Mouse (Mus musculus) lung, postnatal 0 days (tissue): ENCODE measurements at regions not wholly inside any gene's neighbourhood (a gene's known extent, or its start where the extent isn't known, plus 50 kb on each side); places are given as distances from the start of the nearest gene placed in this dataset.

ENCODE experiments used
- ATAC-seq: fragments of 200-750 bp; cut with Nextera tagmentation; 2 replicates; pipeline ENCODE4 v1.8.0; 2017; ENCODE audit warnings: moderate library complexity
- DNase-seq: peaks from one replicate; pipeline ENCODE4 v3.0.0-alpha.2; 2016; ENCODE audit warnings: low spot score
- H3K27ac ChIP-seq: fragments of 300-500 bp; sonication (generic); 2 replicates; pipeline ENCODE4 v1.5.1; 2014; ENCODE audit warnings: antibody characterized with exemption, mild to moderate bottlenecking, low read length, mixed read lengths
- H3K27me3 ChIP-seq: fragments of 300-500 bp; sonication (generic); replicated peaks from 2 replicates; pipeline ENCODE4 v1.6.1; 2014; ENCODE audit warnings: low read length, mixed read lengths; ENCODE audit not compliant: insufficient read depth
- H3K36me3 ChIP-seq: fragments of 300-500 bp; sonication (generic); 2 replicates; pipeline ENCODE4 v1.6.1; 2014; ENCODE audit warnings: low read length, mixed read lengths; ENCODE audit not compliant: insufficient read depth
- H3K4me1 ChIP-seq: fragments of 300-500 bp; sonication (generic); 2 replicates; pipeline ENCODE4 v1.6.1; 2014; ENCODE audit warnings: antibody characterized with exemption, low read depth, low read length, mixed read lengths; ENCODE audit not compliant: insufficient read depth
- H3K4me2 ChIP-seq: fragments of 300-500 bp; sonication (generic); replicated peaks from 2 replicates; pipeline ENCODE4 v1.6.1; 2014; ENCODE audit warnings: low read depth, mild to moderate bottlenecking, low read length, moderate library complexity, mixed read lengths
- H3K4me3 ChIP-seq: fragments of 300-500 bp; sonication (generic); 2 replicates; pipeline ENCODE4 v1.5.1; 2014; ENCODE audit warnings: low read depth, low read length
- H3K9ac ChIP-seq: fragments of 300-500 bp; sonication (generic); replicated peaks from 2 replicates; pipeline ENCODE4 v1.6.1; 2014; ENCODE audit warnings: low read depth, mild to moderate bottlenecking
- H3K9me3 ChIP-seq: fragments of 300-500 bp; sonication (generic); 2 replicates; pipeline ENCODE4 v1.6.1; 2016; ENCODE audit warnings: low read length, mixed read lengths
- CTCF ChIP-seq: IDR thresholded peaks from 2 replicates; pipeline ENCODE4 v1.5.1; 2016; ENCODE audit warnings: antibody characterized with exemption, mild to moderate bottlenecking
- EP300 ChIP-seq: IDR thresholded peaks from 2 replicates; pipeline ENCODE4 v1.6.1; 2016; ENCODE audit warnings: antibody characterized with exemption, mild to moderate bottlenecking, control low read depth
- WGBS: fragments of 180-500 bp; shearing (Covaris S2); extraction: QIAGEN DNeasy Blood & Tissue Kit; methylation state at CpG from one replicate; pipeline ENCODE4 v1.1.7; 2014; 5-methylcytosine and 5-hydroxymethylcytosine counted together

DNA sequence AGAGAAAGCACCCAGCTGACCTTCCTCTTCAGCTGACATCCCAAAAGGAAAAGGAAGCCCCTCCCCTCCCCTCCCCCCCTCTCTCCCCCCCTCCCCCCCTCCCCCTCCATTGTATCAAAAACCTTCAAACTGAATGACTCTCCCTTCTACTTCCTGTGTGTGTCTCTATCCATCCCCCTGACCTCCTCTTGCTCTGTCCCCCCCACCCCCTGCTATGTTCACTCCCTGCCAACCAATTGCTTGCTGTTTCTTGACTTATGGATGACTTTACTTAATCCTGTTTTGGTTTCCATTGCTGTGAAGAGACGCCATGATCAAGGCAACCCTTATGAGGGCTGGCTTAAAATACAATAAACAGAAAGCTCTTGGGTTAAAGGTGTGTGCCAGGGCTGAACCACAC is 64.7 kb upstream of the Itga6 start:
- Histone ChIP-seq H3K9me3 (no peaks in the 10 kb centered on the region), H3K9ac (no peak overlapping the region), H3K4me1 (no peaks in the 10 kb centered on the region), H3K4me2 (no peak overlapping the region), H3K27ac (no peak overlapping the region), H3K27me3 (no peaks in the 10 kb centered on the region), H3K36me3 (no peaks in the 10 kb centered on the region), H3K4me3 (no peak overlapping the region)
- DNase-seq (no peak), ATAC-seq (no peak)
- TF ChIP-seq EP300: no peak
- 46% methylated on average over 1 of the region's 1 CpGs for WGBS

DNA sequence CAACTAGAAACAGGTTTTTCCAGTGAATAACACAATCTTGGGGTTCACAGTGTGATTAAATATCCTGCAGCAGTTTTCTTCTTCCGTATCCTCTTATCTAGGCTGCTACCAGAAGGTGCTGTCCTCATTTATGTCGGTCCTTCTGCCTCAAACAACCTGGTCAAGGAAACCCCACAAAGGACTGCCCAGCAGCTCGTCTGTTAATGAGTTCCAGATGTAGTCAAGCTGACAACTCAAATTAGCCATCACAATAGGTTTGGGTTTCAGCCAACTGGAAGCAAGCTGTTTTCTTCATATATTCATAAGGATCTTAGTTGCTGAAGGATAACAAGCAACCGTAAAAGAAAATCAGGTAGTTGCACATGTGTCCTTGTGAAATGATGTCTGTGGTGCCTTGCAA is 64.3 kb upstream of the Itga6 start:
- 60% methylated on average over 4 of the region's 4 CpGs for WGBS
- no peak for DNase-seq
- TF ChIP-seq CTCF: no peak
- TF ChIP-seq EP300: no peak

DNA sequence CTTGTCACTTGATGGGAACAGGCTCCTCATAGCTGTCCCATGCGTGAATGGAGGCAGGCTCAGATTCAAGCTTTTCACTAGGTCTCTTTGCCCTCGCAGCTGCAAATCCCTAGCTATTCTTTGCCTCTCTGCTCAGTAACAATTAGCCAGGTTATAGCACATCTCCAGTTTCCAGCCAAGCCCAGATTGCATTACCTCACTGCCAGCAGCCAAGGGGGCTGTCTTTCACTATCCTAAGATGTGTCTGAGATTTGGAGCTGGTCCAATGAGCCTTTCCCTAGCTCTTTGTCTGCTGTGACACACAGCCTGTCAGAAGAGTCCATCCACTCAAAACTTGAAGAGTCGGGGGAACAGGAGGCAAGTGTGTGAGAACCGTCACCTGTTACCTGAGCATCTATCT is 62.0 kb upstream of the Itga6 start:
- TF ChIP-seq CTCF (no peak), EP300 (no peak)
- Histone ChIP-seq H3K4me3 (no peak overlapping the region), H3K36me3 (no peaks in the 10 kb centered on the region), H3K9me3 (no peaks in the 10 kb centered on the region), H3K27me3 (no peaks in the 10 kb centered on the region), H3K4me1 (no peaks in the 10 kb centered on the region), H3K9ac (no peak overlapping the region), H3K27ac (no peak overlapping the region), H3K4me2 (no peak overlapping the region)
- no peak for DNase-seq
- WGBS: 76% methylated on average over 4 of the region's 4 CpGs
- ATAC-seq: no peak

More for the DNA sequence above, 64.3 kb upstream of the Itga6 start:
- Histone ChIP-seq H3K4me2 (no peak overlapping the region), H3K9ac (no peak overlapping the region), H3K36me3 (no peaks in the 10 kb centered on the region), H3K27ac (no peak overlapping the region), H3K27me3 (no peaks in the 10 kb centered on the region), H3K4me3 (no peak overlapping the region), H3K4me1 (no peaks in the 10 kb centered on the region), H3K9me3 (no peaks in the 10 kb centered on the region)
- ATAC-seq: no peak

DNA sequence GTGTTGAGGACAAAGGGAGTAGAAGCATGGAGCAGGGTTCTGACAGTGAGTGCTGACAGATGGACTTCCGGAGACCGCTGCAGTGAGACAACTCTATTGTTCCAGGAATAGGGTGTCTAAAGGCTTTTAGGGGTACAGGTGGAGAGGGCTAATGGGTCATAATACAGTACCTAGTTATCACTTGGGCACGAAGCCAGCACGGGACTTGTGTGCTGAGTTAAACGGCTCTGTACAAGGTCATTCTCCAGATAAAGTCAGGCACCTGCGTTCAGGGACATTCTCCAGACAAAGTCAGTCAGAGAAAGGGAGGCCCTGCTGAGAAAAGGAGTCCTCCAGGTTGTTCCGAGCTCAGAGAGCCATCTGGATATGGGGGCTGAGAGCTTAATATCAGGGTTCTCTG is 60.2 kb upstream of the Itga6 start:
- no peak overlapping the region for H3K4me2 ChIP-seq
- DNase-seq: no peak
- no peak overlapping the region for H3K4me3 ChIP-seq
- no peaks in the 10 kb centered on the region for H3K27me3 ChIP-seq
- ATAC-seq: no peak
- H3K36me3 ChIP-seq: no peaks in the 10 kb centered on the region
- H3K9ac ChIP-seq: no peak overlapping the region
- no peak overlapping the region for H3K27ac ChIP-seq
- no peaks in the 10 kb centered on the region for H3K9me3 ChIP-seq
- WGBS: 64% methylated on average over 7 of the region's 7 CpGs
- no peak for TF ChIP-seq EP300
- no peak for TF ChIP-seq CTCF
- no peaks in the 10 kb centered on the region for H3K4me1 ChIP-seq

DNA sequence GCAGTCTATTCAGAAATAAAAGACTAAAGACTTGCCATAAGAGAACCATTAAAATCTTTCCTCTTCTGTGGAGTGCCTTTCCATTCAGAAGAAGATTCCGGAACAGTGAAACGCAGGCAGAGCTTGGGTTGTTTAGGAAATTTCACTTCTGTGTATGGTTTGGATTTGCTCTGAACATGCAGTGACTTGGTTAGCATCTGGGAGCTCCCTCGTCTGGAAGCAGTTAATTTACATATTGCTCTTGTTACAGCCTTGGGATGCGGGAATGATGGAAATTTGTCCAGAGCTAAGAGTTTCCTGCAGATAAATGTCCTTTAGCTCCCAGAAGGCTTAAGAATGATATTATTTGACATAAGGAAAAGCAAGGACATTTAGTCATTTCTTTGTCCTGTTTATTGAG is 56.4 kb upstream of the Itga6 start:
- Histone ChIP-seq H3K4me3 (no peak overlapping the region), H3K4me2 (no peak overlapping the region), H3K36me3 (no peaks in the 10 kb centered on the region), H3K27ac (no peak overlapping the region), H3K4me1 (no peaks in the 10 kb centered on the region), H3K9ac (no peak overlapping the region), H3K9me3 (no peaks in the 10 kb centered on the region), H3K27me3 (no peaks in the 10 kb centered on the region)
- TF ChIP-seq EP300 (no peak), CTCF (no peak)
- 86% methylated on average over 4 of the region's 4 CpGs for WGBS
- DNase-seq (no peak), ATAC-seq (no peak)

DNA sequence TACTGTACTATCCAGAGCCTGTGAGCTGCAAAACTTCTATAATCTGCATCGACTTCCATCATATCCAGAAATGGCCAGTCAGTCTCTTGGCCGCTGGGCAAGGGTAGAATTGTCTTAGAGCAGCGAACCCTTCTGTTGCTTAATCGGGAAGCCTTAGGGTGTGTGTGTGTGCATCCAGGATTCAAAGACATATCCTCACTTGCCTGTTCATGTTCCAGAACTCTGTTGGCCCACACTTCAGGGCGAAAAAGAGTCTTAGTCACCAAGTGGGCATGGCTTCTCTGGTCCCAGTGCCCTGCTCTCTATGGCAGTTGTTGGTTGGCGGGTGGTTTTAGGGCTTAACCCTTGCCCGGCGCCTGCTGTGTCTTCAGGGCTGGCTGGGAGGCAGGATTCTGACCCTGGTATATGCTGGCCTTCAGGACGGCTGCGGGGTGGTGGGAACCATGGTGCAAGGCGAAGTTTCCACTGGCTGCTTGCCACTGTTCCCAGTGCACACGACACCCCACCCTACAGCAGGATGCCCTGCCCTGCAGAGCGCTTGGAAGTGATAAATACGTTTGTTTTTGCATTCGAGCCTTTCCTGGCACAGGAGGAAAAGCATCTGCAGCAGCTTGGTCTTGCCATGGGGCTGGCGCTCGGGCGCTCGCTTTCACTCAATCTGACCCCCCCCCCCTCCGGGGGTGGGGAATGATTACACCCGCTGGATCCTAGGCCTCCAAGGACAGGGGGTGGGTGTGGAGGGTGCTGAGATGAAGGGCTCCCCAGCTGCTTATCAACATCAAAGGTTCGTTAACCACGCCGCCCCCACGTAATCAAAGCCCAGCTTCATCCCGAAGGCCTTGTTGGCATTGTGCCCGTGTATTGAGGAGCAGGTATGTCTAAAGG is 54.9 kb upstream of the Itga6 start:
- peak overlapping the region; percentile 5; the same call in 1 of the 2 replicates for H3K4me3 ChIP-seq
- WGBS: 28% methylated on average over 27 of the region's 27 CpGs
- no peaks in the 10 kb centered on the region for H3K4me1 ChIP-seq
- H3K36me3 ChIP-seq: no peaks in the 10 kb centered on the region
- H3K9me3 ChIP-seq: no peaks in the 10 kb centered on the region
- DNase-seq: peak; percentile 78
- H3K27me3 ChIP-seq: no peaks in the 10 kb centered on the region
- no peak overlapping the region for H3K9ac ChIP-seq
- ATAC-seq: peak; percentile 95
- H3K27ac ChIP-seq: peak overlapping the region; percentile 59
- peak overlapping the region; percentile 36 for H3K4me2 ChIP-seq
- peak; percentile 74 for TF ChIP-seq EP300
- no peak for TF ChIP-seq CTCF
